Mouse (Mus musculus): ENCODE measurements around the gene Insm1.

Gene Insm1

GRCm38 (mm10) chr2:146262966-146263365 lies 41.2 kb downstream of the Insm1 start:
- DNase-seq (ENCODE audit: low read depth, low spot score) = no peak

GRCm38 (mm10) chr2:146265045-146265444 lies 43.3 kb downstream of the Insm1 start:
- DNase-seq (ENCODE audit: low read depth, low spot score) = no peak

GRCm38 (mm10) chr2:146266539-146266938 lies 44.8 kb downstream of the Insm1 start:
- no peak for DNase-seq (ENCODE audit: low read depth, low spot score)
